Comparison of ENCODE assay signal across 9 mouse cellular contexts in the genomic region with DNA sequence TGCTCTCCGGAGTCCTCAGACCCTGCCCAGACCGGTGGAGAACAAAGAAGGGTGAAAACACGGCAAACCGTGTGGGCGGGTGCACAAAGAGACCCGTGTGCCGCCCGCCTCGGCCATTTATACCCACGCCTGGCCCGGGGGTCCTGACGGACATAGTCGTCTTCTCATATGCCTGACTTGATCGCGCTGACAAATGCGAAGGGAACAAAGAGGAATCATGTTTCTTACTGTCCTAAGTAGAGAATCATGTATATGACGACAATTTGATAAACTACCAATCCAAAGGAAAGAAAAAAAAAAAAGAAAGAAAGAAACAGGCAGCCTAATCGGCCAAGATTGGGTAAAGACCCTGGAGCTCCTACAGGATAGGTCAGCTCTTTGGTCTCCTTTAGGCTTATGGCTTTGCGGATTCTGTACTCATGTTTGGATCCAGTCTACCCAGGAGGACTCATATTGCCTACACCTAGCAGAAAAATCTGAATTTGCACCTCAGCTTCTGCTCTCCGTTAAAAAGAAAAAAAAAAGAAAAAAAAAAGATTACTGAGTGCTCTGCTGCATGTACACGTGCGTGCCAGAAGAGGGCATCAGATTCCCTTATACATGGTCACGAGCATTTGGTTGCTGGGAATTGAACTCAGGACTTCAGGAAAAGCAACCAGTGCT. TPM values are rescaled to one million over a fixed set of nuclear protein-coding genes. Genes with fewer than 3 reads are reported as not detected.
DNase-seq lines count a peak whose midpoint lies in the region; ATAC-seq lines count a peak whose summit lies in the region.
"Had no signal": no experiment of that assay in that cellular context is flagged by ENCODE, and none has a peak within 500 bp of the region (broad histone marks: within the 10 kb centered on the region; RNA-seq: fewer than 3 reads in every experiment).

No protein-coding gene starts in this region.

- peaks cover 20% of the 10 kb centered on the region for H3K4me1 ChIP-seq in forebrain, embryonic 13.5 days
- peaks cover 11% of the 10 kb centered on the region; the same call in 1 of the 2 replicates for H3K4me1 ChIP-seq in neural tube, embryonic 14.5 days (ENCODE audit: control insufficient read depth, insufficient read depth, low read length)

- H3K9me3 ChIP-seq in forebrain, embryonic 13.5 days (replicated peaks), result no peaks in the 10 kb centered on the region
- H3K9me3 ChIP-seq in neural tube, embryonic 14.5 days (ENCODE audit: control insufficient read depth, low read length), result no peaks in the 10 kb centered on the region

- H3K27me3 ChIP-seq in forebrain, embryonic 13.5 days, result peaks cover 24% of the 10 kb centered on the region
- H3K27me3 ChIP-seq in neural tube, embryonic 14.5 days (ENCODE audit: control insufficient read depth, insufficient read depth, low read length), result peaks cover 6% of the 10 kb centered on the region; the same call in 1 of the 2 replicates

- intact Hi-C loops in heart, postnatal 14 days (cut with DNase I), result no loop called here

- peak; percentile 86 for DNase-seq in ES-CJ7 (ENCODE audit: low read depth, low spot score)
- DNase-seq in cerebellum, adult 11 months, result peak; percentile 74
- DNase-seq in heart, postnatal 14 days, result peak; percentile 82 to 91
- peak; percentile 86 to 90 for DNase-seq in kidney, postnatal 4 days
- DNase-seq in lung, adult 18-20 months, result peak; percentile 74 to 77
- peak; percentile 90 for DNase-seq in testis, postnatal 10 days (ENCODE audit: low spot score)

- peak overlapping the region; percentile 96 for H3K4me2 ChIP-seq in forebrain, embryonic 13.5 days
- H3K4me2 ChIP-seq in neural tube, embryonic 14.5 days (ENCODE audit: low read depth, low read length), result peak overlapping the region; percentile 99

- peak overlapping the region; percentile 91 for H3K27ac ChIP-seq in forebrain, embryonic 13.5 days
- H3K27ac ChIP-seq in neural tube, embryonic 14.5 days (ENCODE audit: low read depth, low read length), result peak overlapping the region; percentile 92

- H3K36me3 ChIP-seq in forebrain, embryonic 13.5 days (ENCODE audit: poor library complexity, severe bottlenecking), result peaks cover 27% of the 10 kb centered on the region
- peaks cover 10% of the 10 kb centered on the region; the same call in 1 of the 2 replicates for H3K36me3 ChIP-seq in neural tube, embryonic 14.5 days (ENCODE audit: control insufficient read depth, insufficient read depth, low read length)

- ATAC-seq in forebrain, embryonic 13.5 days, result peak; percentile 88
- peak; percentile 80 for ATAC-seq in neural tube, embryonic 14.5 days (ENCODE audit: low read depth)

- under 1% methylated on average over 23 of the region's 23 CpGs for WGBS in forebrain, embryonic 13.5 days
- WGBS in neural tube, embryonic 14.5 days, result under 1% methylated on average over 23 of the region's 23 CpGs

- peak overlapping the region; percentile 99 for H3K4me3 ChIP-seq in forebrain, embryonic 13.5 days
- peak overlapping the region; percentile 96 for H3K4me3 ChIP-seq in neural tube, embryonic 14.5 days (ENCODE audit: low read depth, low read length)

- H3K9ac ChIP-seq in forebrain, embryonic 13.5 days, result peak overlapping the region; percentile 100
- H3K9ac ChIP-seq in neural tube, embryonic 14.5 days (replicated peaks; ENCODE audit: low read depth, low read length), result peak overlapping the region; percentile 99

RNA-seq across cellular contexts. Expression of a gene that starts 6.5 kb away (rescaled TPM):
- polyA plus RNA-seq in forebrain, embryonic 13.5 days (2015; fragmentation: Nextera tagmentation; extraction: Ambion mirVana), result 0.10 and 0.12 TPM in 2 replicates
- 1 to 10 TPM; 3.8 to 3.9 TPM for total RNA-seq in heart, postnatal 14 days (2021)
- polyA plus RNA-seq in neural tube, embryonic 14.5 days (2014; fragmentation: Nextera tagmentation; extraction: Ambion mirVana), result 0.27 and 0.35 TPM in 2 replicates

RNA-seq across cellular contexts. Expression of a gene that starts 17.2 kb away (rescaled TPM):
- not detected in 2 replicates for polyA plus RNA-seq in forebrain, embryonic 13.5 days (2015; fragmentation: Nextera tagmentation; extraction: Ambion mirVana)
- not detected for total RNA-seq in heart, postnatal 14 days (2021)
- polyA plus RNA-seq in neural tube, embryonic 14.5 days (2014; fragmentation: Nextera tagmentation; extraction: Ambion mirVana), result not detected in 2 replicates
- total RNA-seq: left cerebral cortex, adult 8-10 months had no signal

RNA-seq across cellular contexts. Expression of a gene that starts 19.4 kb away (rescaled TPM):
- 1.5 and 1.6 TPM in 2 replicates for polyA plus RNA-seq in forebrain, embryonic 13.5 days (2015; fragmentation: Nextera tagmentation; extraction: Ambion mirVana)
- total RNA-seq in heart, postnatal 14 days (2021), result 1 to 10 TPM; 2.3 to 3.3 TPM
- 7.0 and 7.6 TPM in 2 replicates for polyA plus RNA-seq in neural tube, embryonic 14.5 days (2014; fragmentation: Nextera tagmentation; extraction: Ambion mirVana)

RNA-seq across cellular contexts. Expression of a gene that starts 20.0 kb away (rescaled TPM):
- polyA plus RNA-seq in forebrain, embryonic 13.5 days (2015; fragmentation: Nextera tagmentation; extraction: Ambion mirVana), result 1.00 and 1.3 TPM in 2 replicates
- 1 to 10 TPM; 2.7 to 4.7 TPM for total RNA-seq in heart, postnatal 14 days (2021)
- polyA plus RNA-seq in neural tube, embryonic 14.5 days (2014; fragmentation: Nextera tagmentation; extraction: Ambion mirVana), result 1.6 and 2.8 TPM in 2 replicates

RNA-seq across cellular contexts. Expression of a gene that starts 21.5 kb away (rescaled TPM):
- 18.0 and 18.7 TPM in 2 replicates for polyA plus RNA-seq in forebrain, embryonic 13.5 days (2015; fragmentation: Nextera tagmentation; extraction: Ambion mirVana)
- 10 to 100 TPM; 14.0 to 14.6 TPM for total RNA-seq in heart, postnatal 14 days (2021)
- polyA plus RNA-seq in neural tube, embryonic 14.5 days (2014; fragmentation: Nextera tagmentation; extraction: Ambion mirVana), result 27.4 and 30.1 TPM in 2 replicates

Comparison
In these comparisons a context has a peak if more than half of its experiments do, and no peak if none do; other contexts are left out.
1. Peak in every context shown above with its lines: DNase-seq, ATAC-seq, H3K4me3 ChIP-seq and H3K27ac ChIP-seq.